Mouse (Mus musculus) left cerebral cortex, postnatal 36 days (tissue): ENCODE data around the gene Saxo1. TPM values are rescaled to one million over a fixed set of nuclear protein-coding genes. Genes with fewer than 3 reads are reported as not detected.

Source experiments
- DNase-seq, 2 experiments: peaks; one replicate each; pipeline ENCODE4 v3.0.0; 2021 to 2022; ENCODE audit warnings: low spot score in 2 of 2, mixed read lengths in 1 of 2
- intact Hi-C: fragments of 180-260 bp; cut with DNase I; formaldehyde crosslinking; loops from one replicate; pipeline ENCODE4 v1.15.1; 2025
- total RNA-seq, 2 experiments: library from RNA; stranded (reverse); gene quantifications; 2 replicates each; pipeline ENCODE4 v1.2.3; 2021

Gene Saxo1
- total RNA-seq, 2 experiments from 2014 or later: not detected

- intact Hi-C loops: no loop called here
- no peak for DNase-seq
Measured at GRCm38 (mm10) chr4:86428091-86428745, 129.9 kb downstream of the Saxo1 start.

GRCm38 (mm10) chr4:86427312-86427711 lies 130.8 kb downstream of the Saxo1 start:
- intact Hi-C loops: no loop called here
- DNase-seq: no peak

GRCm38 (mm10) chr4:86426549-86426948 lies 131.6 kb downstream of the Saxo1 start:
- intact Hi-C loops: no loop called here
- no peak for DNase-seq

GRCm38 (mm10) chr4:86425581-86425980 lies 132.5 kb downstream of the Saxo1 start:
- intact Hi-C loops: no loop called here
- DNase-seq: no peak

GRCm38 (mm10) chr4:86422586-86422985 lies 135.5 kb downstream of the Saxo1 start:
- intact Hi-C loops: no loop called here
- DNase-seq: no peak

- no peak for DNase-seq
- intact Hi-C loops: no loop called here
Measured at GRCm38 (mm10) chr4:86416401-86417025, 141.6 kb downstream of the Saxo1 start.

- DNase-seq: no peak
- intact Hi-C loops: no loop called here
Measured at GRCm38 (mm10) chr4:86413388-86413787, 144.7 kb downstream of the Saxo1 start.

- intact Hi-C loops: no loop called here
- no peak for DNase-seq
Measured at GRCm38 (mm10) chr4:86410946-86411345, 147.2 kb downstream of the Saxo1 start.

- no peak for DNase-seq
Measured at GRCm38 (mm10) chr4:86408421-86408820, 149.7 kb downstream of the Saxo1 start.

GRCm38 (mm10) chr4:86407200-86407527 lies 151.0 kb downstream of the Saxo1 start:
- intact Hi-C loops: no loop called here

More at GRCm38 (mm10) chr4:86408421-86408820, 149.7 kb downstream of the Saxo1 start:
- intact Hi-C loops: no loop called here

GRCm38 (mm10) chr4:86406501-86407199 lies 151.5 kb downstream of the Saxo1 start:
- intact Hi-C loops: no loop called here
- no peak for DNase-seq

More at GRCm38 (mm10) chr4:86407200-86407527, 151.0 kb downstream of the Saxo1 start:
- DNase-seq: no peak

GRCm38 (mm10) chr4:86401116-86401515 lies 157.0 kb downstream of the Saxo1 start:
- no peak for DNase-seq
- intact Hi-C loops: no loop called here

- intact Hi-C loops: no loop called here
- no peak for DNase-seq
Measured at GRCm38 (mm10) chr4:86397470-86397869, 160.7 kb downstream of the Saxo1 start.

- no peak for DNase-seq
- intact Hi-C loops: no loop called here
Measured at GRCm38 (mm10) chr4:86396672-86397288, 161.3 kb downstream of the Saxo1 start.

- DNase-seq: no peak
- intact Hi-C loops: no loop called here
Measured at GRCm38 (mm10) chr4:86395636-86396035, 162.5 kb downstream of the Saxo1 start.

Other genes starting within 250 kb of the Saxo1 start
- gene Rraga, start 17.3 kb upstream of the Saxo1 start, total RNA-seq: 100 to 1,000 TPM; 133 to 144 TPM
- gene Haus6, start 53.7 kb upstream of the Saxo1 start, total RNA-seq: 1 to 10 TPM; 9.4 to 9.6 TPM
- gene Plin2, start 111.7 kb upstream of the Saxo1 start, total RNA-seq: 10 to 100 TPM; 10.4 to 13.4 TPM
- gene Dennd4c, start 190.2 kb upstream of the Saxo1 start, total RNA-seq: 10 to 100 TPM; 10.5 TPM